Mouse (Mus musculus) forebrain, embryonic 11.5 days (tissue): Measurements from ENCODE around the gene Actl10. TPM values are rescaled to one million over a fixed set of nuclear protein-coding genes. Genes with fewer than 3 reads are reported as not detected.
A peak's percentile ranks its signal among the peaks of the same experiment; 100 is the strongest.

Experiments used
- ATAC-seq: fragments of 200-750 bp; cut with Nextera tagmentation; replicated peaks from 2 replicates; pipeline ENCODE4 v1.8.0; 2017; ENCODE audit warnings: moderate TSS enrichment; ENCODE audit not compliant: low FRiP score
- DNase-seq: peaks from one replicate; pipeline ENCODE4 v3.0.0-alpha.2; 2017; ENCODE audit warnings: low spot score
- H3K27ac ChIP-seq: fragments of 300-500 bp; sonication (generic); 2 replicates; pipeline ENCODE4 v1.5.1; 2014; ENCODE audit warnings: low read depth, low read length
- H3K27me3 ChIP-seq: fragments of 300-500 bp; sonication (generic); 2 replicates; pipeline ENCODE4 v1.6.1; 2014; ENCODE audit warnings: mild to moderate bottlenecking, low read length, mixed read lengths; ENCODE audit not compliant: control insufficient read depth, insufficient read depth
- H3K36me3 ChIP-seq: fragments of 300-500 bp; sonication (generic); 2 replicates; pipeline ENCODE4 v1.6.1; 2014; ENCODE audit warnings: mild to moderate bottlenecking, low read length, moderate library complexity, mixed read lengths; ENCODE audit not compliant: control insufficient read depth, insufficient read depth
- H3K4me1 ChIP-seq: fragments of 300-500 bp; sonication (generic); replicated peaks from 2 replicates; pipeline ENCODE4 v1.6.1; 2014; ENCODE audit warnings: low read length, mixed read lengths; ENCODE audit not compliant: control insufficient read depth, insufficient read depth
- H3K4me2 ChIP-seq: fragments of 300-500 bp; sonication (generic); 2 replicates; pipeline ENCODE4 v1.6.1; 2014; ENCODE audit warnings: low read depth, mild to moderate bottlenecking, low read length, moderate library complexity, mixed read lengths; ENCODE audit not compliant: severe bottlenecking
- H3K4me3 ChIP-seq: fragments of 300-500 bp; sonication (generic); 2 replicates; pipeline ENCODE4 v1.5.1; 2014; ENCODE audit warnings: low read depth, low read length
- H3K9ac ChIP-seq: fragments of 300-500 bp; sonication (generic); 2 replicates; pipeline ENCODE4 v1.6.1; 2014; ENCODE audit warnings: low read length
- H3K9me3 ChIP-seq: fragments of 300-500 bp; sonication (generic); 2 replicates; pipeline ENCODE4 v1.6.1; 2016; ENCODE audit warnings: low read length, mixed read lengths; ENCODE audit not compliant: control insufficient read depth
- whole genome bisulfite sequencing: fragments of 180-500 bp; shearing (Covaris S2); extraction: QIAGEN DNeasy Blood & Tissue Kit; methylation state at CpG from one replicate; pipeline ENCODE4 v1.1.7; 2014; 5-methylcytosine and 5-hydroxymethylcytosine counted together
- polyA plus RNA-seq: library from polyadenylated mRNA; unstranded; fragments of >200 nt; fragmentation: Nextera tagmentation; extraction: Ambion mirVana; gene quantifications from 2 replicates; pipeline ENCODE4 v1.2.1, GENCODE M21; 2014

The Actl10 gene
- polyA plus RNA-seq, 1 experiment from 2014 or later, result 0.77 TPM

DNA sequence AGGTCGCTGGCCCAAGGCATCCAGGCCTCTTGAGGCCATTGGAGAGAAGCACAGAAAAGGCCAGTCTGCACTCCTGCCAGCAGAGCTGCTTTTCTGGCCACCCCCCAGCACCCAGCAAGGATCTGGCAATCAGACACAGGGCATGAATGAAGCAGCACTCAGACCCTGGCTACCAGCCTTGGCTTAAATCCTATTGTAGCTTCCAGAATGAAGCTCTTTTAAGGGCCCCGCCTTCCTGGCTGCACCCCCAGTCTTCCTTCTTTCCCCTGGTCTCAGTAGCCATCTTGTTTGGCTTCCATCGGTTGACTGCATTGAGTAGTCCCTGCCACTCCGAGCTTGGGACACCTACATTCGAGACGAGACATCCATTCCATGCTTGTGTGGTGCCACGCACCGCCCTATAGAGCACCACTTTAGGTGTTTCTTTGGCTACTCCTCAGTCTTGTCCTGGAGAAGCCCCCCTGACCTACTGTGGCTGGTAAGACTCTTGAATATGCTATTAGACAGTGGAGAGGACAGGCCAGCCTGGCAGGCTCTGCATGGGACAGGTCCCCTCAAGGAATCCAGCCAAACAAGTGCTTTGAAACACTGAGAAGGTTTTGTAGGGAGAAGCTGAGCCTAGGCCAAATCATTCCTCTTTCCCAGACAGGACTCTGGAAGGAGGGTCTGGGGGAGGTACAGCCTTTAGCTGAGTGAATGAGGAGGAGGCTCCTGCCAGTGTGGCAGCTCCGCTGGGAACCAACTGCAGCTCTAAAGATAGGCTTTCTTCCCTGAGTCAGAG is 7.8 kb upstream of the Actl10 start:
- no peak overlapping the region for H3K9ac ChIP-seq
- 87% methylated on average over 9 of the region's 9 CpGs for WGBS
- no peaks in the 10 kb centered on the region for H3K27me3 ChIP-seq
- H3K4me2 ChIP-seq, result no peak overlapping the region
- H3K4me1 ChIP-seq, result peaks cover 1% of the 10 kb centered on the region
- no peak overlapping the region for H3K27ac ChIP-seq
- no peaks in the 10 kb centered on the region for H3K9me3 ChIP-seq
- DNase-seq, result no peak
- ATAC-seq, result no peak
- no peak overlapping the region for H3K4me3 ChIP-seq
- no peaks in the 10 kb centered on the region for H3K36me3 ChIP-seq

DNA sequence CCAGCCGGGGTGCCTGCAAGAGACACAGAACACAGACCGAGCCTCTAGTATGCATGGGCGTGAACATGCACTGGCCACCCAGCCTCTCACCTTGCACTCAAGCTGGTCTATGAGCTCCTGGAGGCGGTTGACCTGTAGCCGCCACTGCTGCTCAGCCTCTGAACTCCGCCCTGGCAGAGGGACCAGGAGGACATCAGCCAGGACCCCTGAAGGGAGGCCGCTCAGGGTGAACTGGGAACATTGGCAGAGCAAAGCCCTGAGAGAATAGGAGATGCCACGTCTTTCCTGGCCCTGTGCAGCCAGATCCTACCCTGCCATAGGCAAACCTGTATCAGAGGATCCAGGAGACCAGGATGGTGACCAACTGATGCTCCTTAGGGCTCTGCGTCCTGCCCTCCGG is 4.9 kb upstream of the Actl10 start, which contains the start of gene 1700003F12Rik:
1700003F12Rik (plus strand) TSS at position 375 of the 400 bp plus-strand sequence.
- ATAC-seq (no peak), DNase-seq (peak; percentile 47)

DNA sequence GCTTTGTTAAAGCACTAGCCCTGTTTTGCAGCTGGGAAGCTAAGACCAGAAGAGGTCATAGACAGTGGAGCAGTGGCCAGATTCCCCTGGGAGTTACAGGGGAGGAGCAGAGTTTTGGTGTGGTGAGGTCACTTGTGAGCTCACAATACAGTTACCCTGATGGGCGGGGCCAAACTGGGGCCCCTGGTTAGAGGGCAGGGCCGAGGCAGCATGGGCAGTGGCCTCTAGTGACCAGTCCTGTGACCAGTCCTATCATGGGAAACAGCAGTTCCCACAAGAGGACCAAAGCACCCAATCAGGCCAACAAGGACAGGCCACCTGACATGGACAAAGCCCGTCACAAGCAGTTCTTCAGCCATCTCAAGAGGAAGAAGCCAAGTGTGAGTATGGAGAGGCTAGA is 2.9 kb upstream of the Actl10 start:
- DNase-seq, result peak; percentile 64
- H3K9me3 ChIP-seq, result no peaks in the 10 kb centered on the region
- no peak overlapping the region for H3K4me2 ChIP-seq
- ATAC-seq, result no peak
- H3K4me1 ChIP-seq, result peaks cover 19% of the 10 kb centered on the region
- H3K4me3 ChIP-seq, result no peak overlapping the region
- H3K36me3 ChIP-seq, result no peaks in the 10 kb centered on the region
- WGBS, result 40% methylated on average over 3 of the region's 3 CpGs
- no peak overlapping the region for H3K27ac ChIP-seq
- peaks cover 18% of the 10 kb centered on the region for H3K27me3 ChIP-seq
- H3K9ac ChIP-seq, result no peak overlapping the region; the same call in 1 of the 2 replicates

More for the DNA sequence above, 4.9 kb upstream of the Actl10 start, which contains the start of gene 1700003F12Rik:
- Histone ChIP-seq H3K9me3 (no peaks in the 10 kb centered on the region), H3K9ac (no peak within 1 kb of the TSS), H3K4me2 (no peak within 1 kb of the TSS), H3K27me3 (peaks cover 13% of the 10 kb centered on the region), H3K27ac (no peak within 1 kb of the TSS), H3K4me3 (no peak within 1 kb of the TSS), H3K4me1 (peaks cover 14% of the 10 kb centered on the region), H3K36me3 (no peaks in the 10 kb centered on the region)
- WGBS, result 93% methylated on average over 10 of the region's 10 CpGs

DNA sequence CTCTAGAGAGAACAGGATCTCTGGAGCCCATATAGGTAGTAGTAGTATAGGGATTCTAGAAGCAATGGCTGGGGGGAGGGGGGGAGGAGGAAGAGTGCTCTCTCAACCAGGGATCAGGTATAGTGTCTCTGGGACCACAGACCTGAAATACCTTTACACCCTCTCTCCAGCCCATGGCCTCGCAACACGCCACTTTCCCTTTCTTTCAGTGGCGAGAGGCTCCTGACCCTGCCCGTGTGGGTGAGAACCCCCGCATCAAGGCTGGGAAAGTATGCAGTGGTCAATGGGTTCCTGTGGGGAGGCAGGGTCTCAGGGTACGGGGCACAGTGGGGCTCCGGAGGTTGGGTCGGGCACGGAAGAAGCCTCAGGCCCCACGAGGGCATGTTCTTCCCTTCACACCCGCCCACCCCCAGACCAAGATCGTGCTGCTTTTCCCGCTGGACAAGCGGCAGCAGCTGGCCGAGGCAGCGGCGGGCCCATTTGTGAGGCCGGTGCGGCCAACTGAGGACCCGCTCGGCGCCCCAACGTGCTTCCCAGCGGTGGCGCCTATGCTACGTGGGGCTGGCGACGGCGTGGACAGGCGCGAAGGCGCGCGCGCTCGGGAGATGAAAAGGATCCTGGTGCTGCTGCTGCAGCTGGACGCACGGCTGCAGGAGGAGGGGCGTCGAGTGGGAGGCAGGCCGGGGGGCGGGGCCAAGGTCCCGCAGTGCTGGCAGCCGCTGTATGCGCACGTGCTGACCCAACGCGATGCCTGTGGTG is 2.3 kb upstream of the Actl10 start:
- Histone ChIP-seq H3K9me3 (no peaks in the 10 kb centered on the region), H3K4me2 (peak overlapping the region; percentile 85), H3K9ac (peak overlapping the region; percentile 49), H3K27me3 (peaks cover 18% of the 10 kb centered on the region), H3K27ac (no peak overlapping the region), H3K4me3 (peak overlapping the region; percentile 35), H3K36me3 (no peaks in the 10 kb centered on the region), H3K4me1 (peaks cover 19% of the 10 kb centered on the region)
- peak; percentile 84 for ATAC-seq
- 3% methylated on average over 47 of the region's 48 CpGs for WGBS
- DNase-seq, result peak; percentile 91

DNA sequence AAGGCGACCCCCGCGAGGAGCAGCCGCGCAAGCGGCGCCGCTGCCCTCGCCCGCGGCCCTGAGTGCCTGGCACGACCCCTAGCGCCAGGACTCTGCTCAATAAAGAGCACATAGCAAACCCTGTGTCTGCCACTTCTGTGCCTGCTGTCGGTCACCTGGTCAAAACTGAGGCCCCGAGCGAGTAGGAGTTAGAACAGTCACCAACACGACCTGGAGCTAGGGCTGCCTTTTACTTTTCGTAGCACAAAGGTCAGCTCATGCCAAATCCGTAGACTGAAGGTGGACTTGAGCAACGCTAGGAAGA is 1.7 kb upstream of the Actl10 start:
- no peaks in the 10 kb centered on the region for H3K36me3 ChIP-seq
- no peaks in the 10 kb centered on the region for H3K9me3 ChIP-seq
- 19% methylated on average over 20 of the region's 20 CpGs for WGBS
- peak overlapping the region; percentile 85; the same call in 1 of the 2 replicates for H3K4me2 ChIP-seq
- no peak overlapping the region for H3K27ac ChIP-seq
- H3K4me1 ChIP-seq, result peaks cover 19% of the 10 kb centered on the region
- ATAC-seq (no peak), DNase-seq (no peak)
- H3K9ac ChIP-seq, result peak overlapping the region; percentile 49; the same call in 1 of the 2 replicates
- H3K27me3 ChIP-seq, result peaks cover 18% of the 10 kb centered on the region
- H3K4me3 ChIP-seq, result peak overlapping the region; percentile 35

DNA sequence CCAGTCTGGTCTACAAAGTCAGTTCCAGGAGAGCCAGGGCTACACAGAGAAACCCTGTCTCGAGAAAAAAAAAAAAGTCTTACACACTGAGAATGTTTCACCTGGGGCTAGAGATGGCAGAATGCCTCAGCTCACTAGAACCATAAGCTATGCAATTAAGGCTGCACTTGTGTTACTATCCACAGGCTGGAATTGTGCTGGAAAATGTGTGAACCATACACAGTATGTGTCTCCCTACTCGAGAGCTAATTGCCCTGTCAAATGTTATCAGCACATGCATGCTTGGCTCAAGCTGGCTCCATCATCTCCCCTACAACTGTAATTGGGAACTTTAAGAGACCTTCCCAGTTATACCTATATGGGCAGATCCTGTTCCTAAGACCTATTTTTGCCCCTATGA is 639 bp upstream of the Actl10 start:
- H3K9me3 ChIP-seq, result no peaks in the 10 kb centered on the region
- no peaks in the 10 kb centered on the region for H3K36me3 ChIP-seq
- H3K4me1 ChIP-seq, result peaks cover 19% of the 10 kb centered on the region
- H3K9ac ChIP-seq, result no peak overlapping the region
- 71% methylated on average over 2 of the region's 2 CpGs for WGBS
- no peak overlapping the region for H3K4me3 ChIP-seq
- H3K27ac ChIP-seq, result no peak overlapping the region
- no peak for ATAC-seq
- peaks cover 18% of the 10 kb centered on the region for H3K27me3 ChIP-seq
- no peak for DNase-seq
- no peak overlapping the region for H3K4me2 ChIP-seq

DNA sequence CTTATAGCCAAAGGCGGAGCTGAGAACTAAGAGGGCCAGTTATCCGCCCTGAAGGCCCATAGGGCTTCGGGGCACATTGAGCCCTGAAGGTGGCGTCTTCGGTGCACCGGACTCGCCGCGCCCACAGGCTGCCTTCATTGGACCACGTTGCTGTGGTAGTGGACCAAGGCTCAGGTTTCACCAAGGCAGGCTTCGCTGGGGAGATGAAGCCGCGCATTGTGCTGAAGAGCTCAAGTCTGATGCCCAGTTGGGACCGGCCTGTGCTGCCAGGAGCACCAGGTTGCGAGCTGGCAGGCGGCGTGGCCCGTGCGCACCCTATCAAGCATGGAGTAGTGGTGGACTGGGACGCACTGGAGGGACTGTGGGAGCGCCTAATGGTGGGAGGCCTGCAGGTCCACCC is 351 bp downstream of the Actl10 start:
- ATAC-seq (no peak), DNase-seq (peak; percentile 62)
- Histone ChIP-seq H3K36me3 (no peaks in the 10 kb centered on the region), H3K9ac (no peak overlapping the region; the same call in 1 of the 2 replicates), H3K4me2 (0 out of 2 replicates have a peak overlapping the region, but pooled peaks have one; percentile 8), H3K4me1 (peaks cover 19% of the 10 kb centered on the region), H3K27me3 (peaks cover 18% of the 10 kb centered on the region), H3K27ac (no peak overlapping the region), H3K9me3 (no peaks in the 10 kb centered on the region), H3K4me3 (no peak overlapping the region)
- WGBS, result 33% methylated on average over 21 of the region's 21 CpGs

DNA sequence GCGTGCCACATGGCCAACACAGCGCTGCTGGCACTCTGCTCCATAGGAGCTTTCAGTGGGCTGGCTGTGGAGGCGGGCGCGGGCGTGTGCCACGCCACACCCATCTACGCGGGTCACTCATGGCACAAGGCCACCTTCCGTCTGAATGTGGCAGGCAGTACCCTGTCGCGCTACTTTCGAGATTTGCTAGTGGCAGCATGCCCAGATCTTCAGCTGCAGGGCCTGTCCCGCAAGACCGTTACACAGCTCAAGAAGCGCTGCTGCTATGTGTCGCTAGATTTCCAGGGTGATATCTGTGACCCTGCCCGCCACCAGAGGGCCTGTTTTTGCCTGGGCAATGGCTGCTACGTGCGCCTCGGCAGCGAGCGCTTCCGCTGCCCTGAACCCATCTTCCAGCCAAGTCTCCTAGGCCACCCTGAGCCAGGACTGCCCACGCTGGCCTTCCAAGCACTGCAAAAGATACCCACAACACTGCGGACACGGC is 890 bp downstream of the Actl10 start:
- ATAC-seq, result peak; percentile 28

More for the DNA sequence above, 890 bp downstream of the Actl10 start:
- Histone ChIP-seq H3K4me2 (0 out of 2 replicates have a peak overlapping the region, but pooled peaks have one; percentile 8), H3K27ac (no peak overlapping the region), H3K4me3 (no peak overlapping the region), H3K9me3 (no peaks in the 10 kb centered on the region), H3K4me1 (peaks cover 19% of the 10 kb centered on the region), H3K36me3 (no peaks in the 10 kb centered on the region), H3K9ac (peak overlapping the region; percentile 8), H3K27me3 (peaks cover 18% of the 10 kb centered on the region)
- DNase-seq, result peak; percentile 77
- WGBS, result 29% methylated on average over 27 of the region's 27 CpGs
